Comparison of ENCODE assay signal across 14 mouse cellular contexts in genomic region chr6:124673619-124674018, GRCm38 (mm10). TPM values are rescaled to one million over a fixed set of nuclear protein-coding genes. Genes with fewer than 3 reads are reported as not detected.
A peak's percentile ranks its signal among the peaks of the same experiment; 100 is the strongest.
DNase-seq lines count a peak whose midpoint lies in the region; ATAC-seq lines count a peak whose summit lies in the region.
"Had no signal": no experiment of that assay in that cellular context is flagged by ENCODE, and none has a peak within 500 bp of the region (broad histone marks: within the 10 kb centered on the region; RNA-seq: fewer than 3 reads in every experiment).

No protein-coding gene starts in this region.

- 89% methylated on average over 9 of the region's 9 CpGs for WGBS in kidney, embryonic 15.5 days

- H3K27me3 ChIP-seq in kidney, embryonic 15.5 days: no peaks in the 10 kb centered on the region
- H3K27me3 ChIP-seq: CH12.LX; heart, embryonic 13.5 days had no signal

- peak; percentile 65 for DNase-seq in kidney, adult 11 months
- DNase-seq in cerebellum, adult 11-12 months: peak; percentile 77
- DNase-seq in frontal cortex, adult 2 months (ENCODE audit: extremely low spot score in 1 of 2, low spot score in 1 of 2): peak; percentile 36 to 67
- DNase-seq in layer of hippocampus, postnatal 10 days (ENCODE audit: low spot score in 2 of 2): peak; percentile 46 to 54
- DNase-seq in embryo, embryonic 11 days: no peak
- no peak for DNase-seq in urinary bladder, postnatal 36 days (ENCODE audit: low spot score in 2 of 2)
- no peak for DNase-seq in B cell, adult 2 months
- DNase-seq: lung, adult 18-20 months; thymus, postnatal 36 days had no signal

- H3K27ac ChIP-seq in kidney, embryonic 15.5 days: no peak overlapping the region
- H3K27ac ChIP-seq: heart, embryonic 13.5 days; kidney, postnatal 0 days had no signal

- ATAC-seq in kidney, embryonic 15.5 days (replicated peaks; ENCODE audit: low FRiP score): no peak

- no peak overlapping the region for H3K9ac ChIP-seq in kidney, embryonic 15.5 days
- H3K9ac ChIP-seq: heart, embryonic 13.5 days had no signal

- peaks cover 16% of the 10 kb centered on the region; the same call in 1 of the 2 replicates for H3K36me3 ChIP-seq in kidney, embryonic 15.5 days

- H3K4me3 ChIP-seq in kidney, embryonic 15.5 days (replicated peaks): no peak overlapping the region
- H3K4me3 ChIP-seq: heart, embryonic 13.5 days had no signal

- no peak overlapping the region for H3K4me2 ChIP-seq in kidney, embryonic 15.5 days
- H3K4me2 ChIP-seq: heart, embryonic 13.5 days had no signal

- no peaks in the 10 kb centered on the region for H3K9me3 ChIP-seq in kidney, embryonic 15.5 days (replicated peaks)
- H3K9me3 ChIP-seq: heart, embryonic 13.5 days had no signal

- H3K4me1 ChIP-seq in kidney, embryonic 15.5 days: peaks cover 10% of the 10 kb centered on the region

RNA-seq across cellular contexts. Expression of gene Lpcat3, which starts 10.8 kb away (rescaled TPM):
- 77.4 and 80.4 TPM in 2 replicates for polyA plus RNA-seq in kidney, embryonic 15.5 days (2015; fragmentation: Nextera tagmentation; extraction: Ambion mirVana)
- 43.0 and 45.9 TPM in 2 replicates for polyA plus RNA-seq in frontal cortex, adult 2 months (2012; rRNA removed)
- total RNA-seq in layer of hippocampus, postnatal 10 days (2021): 10 to 100 TPM; 43.5 to 44.0 TPM

RNA-seq across cellular contexts. Expression of gene C1s2, which starts 37.7 kb away (rescaled TPM):
- polyA plus RNA-seq in kidney, embryonic 15.5 days (2015; fragmentation: Nextera tagmentation; extraction: Ambion mirVana): 0.16 and 0.21 TPM in 2 replicates
- 0.59 and 0.62 TPM in 2 replicates for polyA plus RNA-seq in frontal cortex, adult 2 months (2012; rRNA removed)
- total RNA-seq in layer of hippocampus, postnatal 10 days (2021): under 1 TPM; 0.57 to 0.62 TPM
- polyA plus RNA-seq: heart, embryonic 13.5 days; small intestine, adult 2 months had no signal

RNA-seq across cellular contexts. Expression of gene Emg1, which starts 38.4 kb away (rescaled TPM):
- polyA plus RNA-seq in kidney, embryonic 15.5 days (2015; fragmentation: Nextera tagmentation; extraction: Ambion mirVana): 206 and 224 TPM in 2 replicates
- polyA plus RNA-seq in frontal cortex, adult 2 months (2012; rRNA removed): 62.4 and 68.0 TPM in 2 replicates
- 10 to 100 TPM; 49.4 to 53.8 TPM for total RNA-seq in layer of hippocampus, postnatal 10 days (2021)

RNA-seq across cellular contexts. Expression of gene Phb2, which starts 38.5 kb away (rescaled TPM):
- polyA plus RNA-seq in kidney, embryonic 15.5 days (2015; fragmentation: Nextera tagmentation; extraction: Ambion mirVana): 401 and 402 TPM in 2 replicates
- 107 and 108 TPM in 2 replicates for polyA plus RNA-seq in frontal cortex, adult 2 months (2012; rRNA removed)
- 100 to 1,000 TPM; 159 to 164 TPM for total RNA-seq in layer of hippocampus, postnatal 10 days (2021)

Comparison
In these comparisons a context has a peak if more than half of its experiments do, and no peak if none do; other contexts are left out.
1. DNase-seq: peak in kidney, adult 11 months (single experiment), cerebellum, adult 11-12 months (single experiment), frontal cortex, adult 2 months (2 of 2) and layer of hippocampus, postnatal 10 days (2 of 2); none in embryo, embryonic 11 days (single experiment), urinary bladder, postnatal 36 days (0 of 2) and B cell, adult 2 months (0 of 2).